Mouse (Mus musculus) liver, embryonic 14.5 days (tissue): Measurements from ENCODE around the gene Ica1l. TPM values are rescaled to one million over a fixed set of nuclear protein-coding genes. Genes with fewer than 3 reads are reported as not detected.
A peak's percentile ranks its signal among the peaks of the same experiment; 100 is the strongest.

Experiments used
- ATAC-seq: fragments of 200-750 bp; cut with Nextera tagmentation; 2 replicates; pipeline ENCODE4 v1.8.0; 2017; ENCODE audit warnings: moderate number of reproducible peaks, mild to moderate bottlenecking, moderate library complexity; ENCODE audit not compliant: insufficient read depth
- DNase-seq, 3 experiments: peaks; one replicate each; pipeline ENCODE4 v3.0.0-alpha.2; 2012 to 2013; ENCODE audit warnings: low read depth in 3 of 3, low spot score in 3 of 3
- H3K27ac ChIP-seq: fragments of 300-500 bp; sonication (generic); 2 replicates; pipeline ENCODE4 v1.5.1; 2014; ENCODE audit warnings: moderate library complexity, mild to moderate bottlenecking, control low read depth, inconsistent platforms
- H3K27me3 ChIP-seq: fragments of 300-500 bp; sonication (generic); 2 replicates; pipeline ENCODE4 v1.6.1; 2014; ENCODE audit warnings: mild to moderate bottlenecking, low read length, moderate library complexity; ENCODE audit not compliant: control insufficient read depth, insufficient read depth
- H3K36me3 ChIP-seq: fragments of 300-500 bp; sonication (generic); replicated peaks from 2 replicates; pipeline ENCODE4 v1.6.1; 2014; ENCODE audit warnings: low read depth; ENCODE audit not compliant: control insufficient read depth, insufficient read depth
- H3K4me1 ChIP-seq, 2 experiments: fragments of 200-500 bp in 1 of 2; fragments of 300-500 bp in 1 of 2; sonication (generic) in 1 of 2; replicated peaks; 2 replicates each; pipeline ENCODE4 v1.6.1; 2012 to 2014; ENCODE audit warnings: antibody characterized with exemption in 1 of 2, inconsistent platforms in 1 of 2, low read length in 1 of 2; ENCODE audit not compliant: control insufficient read depth in 2 of 2, insufficient read depth in 2 of 2
- H3K4me2 ChIP-seq: fragments of 300-500 bp; sonication (generic); 2 replicates; pipeline ENCODE4 v1.6.1; 2014; ENCODE audit warnings: low read depth, mild to moderate bottlenecking, control low read depth, moderate library complexity
- H3K4me3 ChIP-seq, 2 experiments: fragments of 200-500 bp in 1 of 2; fragments of 300-500 bp in 1 of 2; sonication (generic) in 1 of 2; 2 replicates each; pipeline ENCODE4 v1.5.1; 2012 to 2014; ENCODE audit warnings: low read depth in 2 of 2, low read length in 2 of 2, mild to moderate bottlenecking in 2 of 2, control low read depth in 1 of 2, inconsistent platforms in 1 of 2, moderate library complexity in 1 of 2; ENCODE audit not compliant: insufficient read depth in 1 of 2
- H3K9ac ChIP-seq: fragments of 300-500 bp; sonication (generic); replicated peaks from 2 replicates; pipeline ENCODE4 v1.6.1; 2014; ENCODE audit warnings: mild to moderate bottlenecking, control low read depth, moderate library complexity
- H3K9me3 ChIP-seq: fragments of 300-500 bp; sonication (generic); 2 replicates; pipeline ENCODE4 v1.6.1; 2016; ENCODE audit warnings: low read length, mixed read lengths; ENCODE audit not compliant: control insufficient read depth
- CTCF ChIP-seq: IDR thresholded peaks from 2 replicates; pipeline ENCODE4 v1.5.1; 2016; ENCODE audit warnings: antibody characterized with exemption, low read depth, control low read depth
- EP300 ChIP-seq: IDR thresholded peaks from 2 replicates; pipeline ENCODE4 v1.6.1; 2016; ENCODE audit warnings: antibody characterized with exemption, low read depth
- WGBS: fragments of 180-500 bp; shearing (Covaris S2); extraction: QIAGEN DNeasy Blood & Tissue Kit; methylation state at CpG from one replicate; pipeline ENCODE4 v1.1.7; 2014; ENCODE audit not compliant: insufficient replicate concordance; 5-methylcytosine and 5-hydroxymethylcytosine counted together
- polyA plus RNA-seq, 2 experiments: library from polyadenylated mRNA; depleted of rRNA in 1 of 2; stranded (reverse) in 1 of 2; unstranded in 1 of 2; fragments of >200 nt; fragmentation: Nextera tagmentation in 1 of 2; extraction: Ambion mirVana in 1 of 2; gene quantifications; 2 replicates each; pipeline versions ENCODE4 v1.2.1 to v1.2.3; 2012 to 2014

Gene Ica1l
- polyA plus RNA-seq, 2 experiments, result 0.10 to 0.22 TPM

- H3K4me3 ChIP-seq, result no peak overlapping the region
- H3K4me1 ChIP-seq, result peaks cover 0 to 2% of the 10 kb centered on the region in 2 experiments; a peak in 2 of 4 replicates
- no peak for DNase-seq
- no peak for ATAC-seq
- 67% methylated on average over 2 of the region's 2 CpGs for WGBS
- no peak for TF ChIP-seq CTCF
- no peak for TF ChIP-seq EP300
- no peak overlapping the region for H3K27ac ChIP-seq
- H3K27me3 ChIP-seq, result no peaks in the 10 kb centered on the region
- H3K4me2 ChIP-seq, result no peak overlapping the region
- no peaks in the 10 kb centered on the region for H3K9me3 ChIP-seq
- H3K9ac ChIP-seq, result no peak overlapping the region
- H3K36me3 ChIP-seq, result no peaks in the 10 kb centered on the region
These were observed 34.2 kb downstream of the Ica1l start for GRCm38 (mm10) chr1:60008743-60009142.

DNA sequence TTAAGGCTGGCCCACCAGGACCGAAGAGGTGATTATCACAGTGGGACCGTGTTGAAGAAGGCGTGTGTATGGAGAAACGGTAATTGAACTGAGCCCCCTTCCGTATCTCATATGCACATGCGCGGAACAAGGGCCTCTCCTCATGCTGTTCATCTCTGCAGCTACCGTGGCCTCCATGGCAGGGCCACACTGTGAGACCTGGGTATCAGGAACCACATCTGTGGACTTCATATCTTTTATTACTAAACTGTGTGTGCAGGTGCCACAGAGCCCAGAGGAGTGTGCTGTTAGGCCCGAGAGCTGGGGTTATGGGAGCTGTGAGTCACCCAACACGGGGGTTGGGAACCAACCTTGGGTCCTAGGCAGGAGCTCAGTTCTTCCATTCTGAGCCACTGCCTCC is 35.6 kb downstream of the Ica1l start:
- Histone ChIP-seq H3K9ac (no peak overlapping the region), H3K36me3 (no peaks in the 10 kb centered on the region), H3K4me3 (no peak overlapping the region), H3K27ac (no peak overlapping the region), H3K4me1 (peaks cover 0 to 2% of the 10 kb centered on the region in 2 experiments; a peak in 2 of 4 replicates), H3K27me3 (no peaks in the 10 kb centered on the region), H3K4me2 (no peak overlapping the region), H3K9me3 (no peaks in the 10 kb centered on the region)
- DNase-seq (peak in 1 of 3 experiments; percentile 6), ATAC-seq (peak; percentile 72)
- WGBS, result 42% methylated on average over 10 of the region's 10 CpGs
- no peak for TF ChIP-seq CTCF
- TF ChIP-seq EP300, result no peak

DNA sequence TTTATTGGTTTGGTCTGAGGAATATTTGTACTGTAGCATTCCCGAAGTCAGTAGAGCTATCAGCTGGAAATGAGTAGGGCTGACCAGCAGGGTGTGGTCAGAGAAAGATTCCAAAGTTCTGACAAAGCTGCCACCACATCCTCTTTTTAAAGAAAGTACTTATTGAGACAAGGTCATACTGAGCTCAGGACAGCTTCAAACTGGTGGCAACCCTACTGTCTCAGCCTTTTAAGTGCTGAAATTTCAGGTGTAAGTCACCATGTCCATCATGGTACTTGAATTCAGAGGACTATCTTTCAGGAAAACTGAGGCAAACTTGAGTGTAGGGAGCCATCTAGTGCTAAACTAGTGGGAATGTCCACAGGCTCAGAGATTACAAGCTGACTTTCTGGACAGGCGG is 42.7 kb downstream of the Ica1l start:
- no peak for ATAC-seq
- Histone ChIP-seq H3K36me3 (no peaks in the 10 kb centered on the region), H3K4me3 (no peak overlapping the region), H3K9ac (no peak overlapping the region), H3K4me2 (no peak overlapping the region), H3K27ac (no peak overlapping the region), H3K9me3 (no peaks in the 10 kb centered on the region), H3K4me1 (peaks cover 0 to 2% of the 10 kb centered on the region in 2 experiments; a peak in 1 of 4 replicates), H3K27me3 (no peaks in the 10 kb centered on the region)
- WGBS, result 15% methylated on average over 2 of the region's 2 CpGs
- no peak for DNase-seq
- peak; percentile 40; the same call in 1 of the 2 replicates for TF ChIP-seq CTCF
- TF ChIP-seq EP300, result no peak

DNA sequence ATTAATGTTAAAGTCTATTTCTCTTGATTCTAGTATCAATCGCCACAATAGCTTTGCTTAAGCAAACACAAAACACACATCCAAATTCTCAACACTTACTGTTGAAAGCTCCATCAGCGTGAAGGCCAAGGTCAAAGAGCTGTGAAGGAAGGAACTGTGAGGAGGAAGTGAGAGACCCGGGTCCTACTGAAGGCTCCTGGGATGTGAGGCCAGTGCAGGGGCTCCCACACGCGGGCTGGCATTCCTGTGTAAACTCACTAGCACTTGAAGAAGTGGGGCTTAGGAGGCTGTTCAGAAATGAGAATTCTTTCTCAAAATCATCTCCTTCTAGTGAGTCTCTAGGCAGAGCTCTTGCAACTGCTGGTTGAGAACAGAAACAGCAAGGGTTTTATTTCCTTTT is 45.6 kb downstream of the Ica1l start:
- Histone ChIP-seq H3K4me3 (no peak overlapping the region), H3K4me2 (no peak overlapping the region), H3K9me3 (no peaks in the 10 kb centered on the region), H3K9ac (no peak overlapping the region), H3K27ac (no peak overlapping the region), H3K36me3 (no peaks in the 10 kb centered on the region), H3K27me3 (no peaks in the 10 kb centered on the region), H3K4me1 (peaks cover 0 to 2% of the 10 kb centered on the region in 2 experiments; a peak in 1 of 4 replicates)
- DNase-seq (no peak), ATAC-seq (no peak)
- WGBS, result 31% methylated on average over 5 of the region's 5 CpGs
- no peak for TF ChIP-seq EP300
- no peak for TF ChIP-seq CTCF

DNA sequence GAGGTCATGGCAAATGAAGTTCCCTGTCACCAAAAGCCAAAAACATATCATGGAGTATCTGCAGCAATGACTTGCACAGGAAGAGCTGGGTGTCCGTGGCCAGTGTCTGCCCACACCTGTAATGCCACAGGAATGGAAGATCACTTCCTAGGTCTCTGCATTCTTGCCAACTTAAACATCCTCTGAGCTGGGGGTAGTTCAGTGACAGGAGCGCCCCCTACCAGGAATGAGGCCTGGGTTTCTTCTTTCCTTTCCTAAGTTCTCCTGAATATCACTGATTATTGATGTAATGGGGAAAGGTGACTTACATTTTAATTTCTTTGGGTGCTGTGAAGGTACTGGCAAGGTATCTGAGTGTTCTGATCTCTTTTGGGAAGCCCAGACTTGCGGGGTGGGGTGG is 47.3 kb downstream of the Ica1l start:
- DNase-seq (no peak), ATAC-seq (no peak)
- no peak for TF ChIP-seq EP300
- peak; percentile 20; the same call in 1 of the 2 replicates for TF ChIP-seq CTCF
- Histone ChIP-seq H3K9ac (no peak overlapping the region), H3K27me3 (no peaks in the 10 kb centered on the region), H3K4me1 (peaks cover 0 to 2% of the 10 kb centered on the region in 2 experiments; a peak in 1 of 4 replicates), H3K4me2 (no peak overlapping the region), H3K9me3 (no peaks in the 10 kb centered on the region), H3K27ac (no peak overlapping the region), H3K4me3 (no peak overlapping the region), H3K36me3 (no peaks in the 10 kb centered on the region)
- WGBS, result 34% methylated on average over 3 of the region's 3 CpGs
